Mouse (Mus musculus) hindbrain, embryonic 15.5 days (tissue): ENCODE measurements around the gene Olfr330. TPM values are rescaled to one million over a fixed set of nuclear protein-coding genes. Genes with fewer than 3 reads are reported as not detected.
"Not testable (repeated sequence)": the region's sequence is repeated elsewhere in the genome, so short reads cannot be mapped to it uniquely, and the experiment has no call there.

Experiments
- ATAC-seq: fragments of 200-750 bp; cut with Nextera tagmentation; 2 replicates; pipeline ENCODE4 v1.8.0; 2017; ENCODE audit warnings: low read depth, moderate number of reproducible peaks, moderate TSS enrichment; ENCODE audit not compliant: low FRiP score
- H3K27ac ChIP-seq: fragments of 300-500 bp; sonication (generic); replicated peaks from 2 replicates; pipeline ENCODE4 v1.5.1; 2015; ENCODE audit warnings: mild to moderate bottlenecking, inconsistent platforms
- H3K27me3 ChIP-seq: fragments of 300-500 bp; sonication (generic); 2 replicates; pipeline ENCODE4 v1.6.1; 2015; ENCODE audit warnings: control low read depth, inconsistent platforms
- H3K36me3 ChIP-seq: fragments of 300-500 bp; sonication (generic); 2 replicates; pipeline ENCODE4 v1.6.1; 2015; ENCODE audit warnings: control low read depth, inconsistent platforms
- H3K4me1 ChIP-seq: fragments of 300-500 bp; sonication (generic); replicated peaks from 2 replicates; pipeline ENCODE4 v1.6.1; 2015; ENCODE audit warnings: control low read depth, inconsistent platforms
- H3K4me2 ChIP-seq: fragments of 300-500 bp; sonication (generic); 2 replicates; pipeline ENCODE4 v1.6.1; 2015; ENCODE audit warnings: moderate library complexity, mild to moderate bottlenecking, inconsistent platforms
- H3K4me3 ChIP-seq: fragments of 300-500 bp; sonication (generic); 2 replicates; pipeline ENCODE4 v1.5.1; 2015; ENCODE audit warnings: mild to moderate bottlenecking, inconsistent platforms
- H3K9ac ChIP-seq: fragments of 300-500 bp; sonication (generic); 2 replicates; pipeline ENCODE4 v1.6.1; 2015; ENCODE audit warnings: inconsistent platforms
- H3K9me3 ChIP-seq: fragments of 300-500 bp; sonication (generic); 2 replicates; pipeline ENCODE4 v1.6.1; 2016; ENCODE audit warnings: control low read depth, inconsistent platforms
- WGBS: fragments of 180-500 bp; shearing (Covaris S2); methylation state at CpG from one replicate; pipeline ENCODE4 v1.1.7; 2015; 5-methylcytosine and 5-hydroxymethylcytosine counted together
- polyA plus RNA-seq: library from polyadenylated mRNA; unstranded; fragments of >200 nt; fragmentation: Nextera tagmentation; extraction: Ambion mirVana; gene quantifications from 2 replicates; pipeline ENCODE4 v1.2.1, GENCODE M21; 2015

The Olfr330 gene
- not detected in 2 replicates for polyA plus RNA-seq

DNA sequence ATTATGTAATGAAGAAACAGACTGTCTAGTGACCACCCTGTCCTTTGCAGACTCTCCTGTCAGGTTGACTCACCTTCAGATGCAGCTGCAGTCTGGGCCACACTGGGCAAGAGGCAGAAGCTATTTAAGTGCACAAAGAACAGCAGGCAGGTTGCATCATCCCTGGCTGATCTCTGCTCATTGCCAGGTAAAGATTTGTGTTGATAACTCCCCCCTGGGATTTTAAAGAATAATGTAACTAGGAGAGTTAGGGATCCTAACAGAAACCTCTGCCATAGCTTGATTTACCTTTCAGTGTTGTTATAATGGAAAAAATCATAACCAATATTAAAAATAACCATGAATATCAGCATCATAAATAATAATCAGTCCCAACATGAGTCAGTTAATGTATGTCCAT lies at the start of gene Olfr330:
Gene Olfr330, minus strand, starts transcription at position 101 of the 400 bp plus-strand sequence.
- not testable (repeated sequence) for H3K9ac ChIP-seq, H3K9me3 ChIP-seq, H3K4me2 ChIP-seq, H3K4me1 ChIP-seq, ATAC-seq, H3K27me3 ChIP-seq, H3K4me3 ChIP-seq, H3K27ac ChIP-seq, H3K36me3 ChIP-seq

DNA sequence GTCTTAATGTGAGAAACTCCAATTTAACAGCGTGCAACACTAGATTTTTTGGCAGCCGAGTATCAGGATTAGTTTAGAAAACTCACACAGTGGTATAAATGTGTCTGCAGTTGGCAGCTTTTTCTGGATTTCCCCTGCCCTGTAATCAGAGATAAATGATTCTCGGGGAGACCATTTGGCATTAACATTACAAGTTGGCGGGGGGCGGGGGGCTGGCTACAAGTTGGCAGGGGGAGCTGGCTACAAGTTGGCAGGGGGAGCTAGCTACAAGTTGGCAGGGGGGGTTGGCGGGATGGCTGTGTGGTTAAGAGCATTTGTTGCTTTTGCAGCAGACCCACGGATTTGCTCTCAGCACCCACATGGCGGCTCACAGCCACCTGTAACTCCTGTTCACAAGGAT lies 44.0 kb upstream of the Olfr330 start:
- Histone ChIP-seq H3K9ac (no peak overlapping the region), H3K4me3 (no peak overlapping the region), H3K27ac (no peak overlapping the region), H3K27me3 (no peaks in the 10 kb centered on the region), H3K4me1 (no peaks in the 10 kb centered on the region), H3K9me3 (no peaks in the 10 kb centered on the region), H3K4me2 (no peak overlapping the region), H3K36me3 (no peaks in the 10 kb centered on the region)
- 76% methylated on average over 8 of the region's 8 CpGs for WGBS
- ATAC-seq: no peak

DNA sequence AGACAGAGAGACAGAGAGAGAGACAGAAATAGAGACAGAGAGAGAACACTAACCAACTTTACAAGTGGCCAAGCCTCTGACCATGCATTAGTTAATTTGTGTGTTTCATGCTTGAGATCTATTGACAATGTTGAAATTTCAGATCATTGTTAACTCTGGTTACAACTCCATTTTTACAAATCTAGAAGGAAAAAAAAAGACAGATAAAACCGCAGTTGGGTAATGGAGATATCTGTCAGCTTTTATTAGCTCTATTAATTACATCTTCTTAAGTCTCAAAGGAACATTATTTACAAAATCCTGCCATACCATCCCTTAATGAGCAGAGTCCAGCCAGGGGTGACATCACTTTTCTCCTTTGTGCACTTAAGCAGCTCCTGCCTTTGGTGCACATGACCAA lies 42.8 kb upstream of the Olfr330 start, which contains the start of gene Olfr325:
Gene Olfr325, plus strand, starts transcription at position 301 of the 400 bp plus-strand sequence.
- WGBS: 89% methylated on average over 1 of the region's 1 CpGs
- H3K4me3 ChIP-seq: no peak within 1 kb of the TSS
- H3K9me3 ChIP-seq: no peaks in the 10 kb centered on the region
- no peaks in the 10 kb centered on the region for H3K4me1 ChIP-seq
- no peaks in the 10 kb centered on the region for H3K36me3 ChIP-seq
- H3K4me2 ChIP-seq: no peak within 1 kb of the TSS
- ATAC-seq: no peak
- H3K27ac ChIP-seq: no peak within 1 kb of the TSS
- no peaks in the 10 kb centered on the region for H3K27me3 ChIP-seq
- H3K9ac ChIP-seq: no peak within 1 kb of the TSS

DNA sequence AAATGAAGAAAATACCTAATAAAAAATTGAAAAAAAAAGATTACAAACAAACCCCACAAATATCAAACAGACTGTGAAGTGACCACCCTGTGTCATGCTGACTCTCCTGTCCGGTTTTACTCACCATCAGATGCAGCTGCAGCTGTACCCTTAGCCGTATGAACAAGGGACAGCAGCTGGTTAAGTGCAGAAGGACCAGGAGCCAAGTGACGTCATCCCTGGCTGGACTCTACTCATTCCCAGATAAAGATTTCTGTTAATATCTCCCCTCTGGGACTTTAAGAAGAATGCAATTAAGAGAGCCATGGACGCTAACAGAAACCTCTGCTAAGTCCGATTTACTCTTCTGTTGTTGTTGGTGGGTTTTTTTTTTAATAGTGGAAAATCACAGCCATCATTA lies 35.8 kb upstream of the Olfr330 start, which contains the start of gene Olfr224:
Gene Olfr224, minus strand, starts transcription at position 149 of the 400 bp plus-strand sequence.
- no peak for ATAC-seq
- Histone ChIP-seq H3K36me3 (no peaks in the 10 kb centered on the region), H3K9me3 (no peaks in the 10 kb centered on the region), H3K4me2 (no peak within 1 kb of the TSS), H3K4me1 (no peaks in the 10 kb centered on the region), H3K4me3 (no peak within 1 kb of the TSS), H3K9ac (no peak within 1 kb of the TSS), H3K27me3 (no peaks in the 10 kb centered on the region), H3K27ac (no peak within 1 kb of the TSS)
- 74% methylated on average over 5 of the region's 5 CpGs for WGBS

DNA sequence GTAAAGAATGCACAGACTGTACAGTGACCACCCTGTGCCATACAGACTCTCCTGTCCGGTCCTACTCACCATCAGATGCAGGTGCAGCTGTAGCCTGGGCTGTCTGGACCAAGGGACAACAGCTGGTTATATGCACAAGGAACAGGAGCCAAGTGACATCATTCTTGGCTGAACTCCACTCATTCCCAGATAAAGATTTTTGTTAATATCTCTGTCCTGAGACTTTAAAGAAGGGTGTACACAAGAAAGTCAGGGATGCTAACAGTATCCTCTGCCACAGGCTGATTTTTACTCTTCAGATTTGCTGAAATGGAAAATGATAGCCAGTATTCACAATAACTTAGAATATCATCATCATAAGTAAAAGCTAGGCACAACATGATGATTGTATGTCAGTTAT lies 20.9 kb upstream of the Olfr330 start, which contains the start of gene Olfr328:
Gene Olfr328, minus strand, starts transcription at position 101 of the 400 bp plus-strand sequence.
- no peak for ATAC-seq
- no peaks in the 10 kb centered on the region for H3K9me3 ChIP-seq
- no peak within 1 kb of the TSS for H3K27ac ChIP-seq
- H3K4me1 ChIP-seq: no peaks in the 10 kb centered on the region
- H3K27me3 ChIP-seq: no peaks in the 10 kb centered on the region
- H3K9ac ChIP-seq: no peak within 1 kb of the TSS
- no peak within 1 kb of the TSS for H3K4me2 ChIP-seq
- no peaks in the 10 kb centered on the region for H3K36me3 ChIP-seq
- H3K4me3 ChIP-seq: no peak within 1 kb of the TSS
- WGBS: 78% methylated on average over 1 of the region's 1 CpGs

DNA sequence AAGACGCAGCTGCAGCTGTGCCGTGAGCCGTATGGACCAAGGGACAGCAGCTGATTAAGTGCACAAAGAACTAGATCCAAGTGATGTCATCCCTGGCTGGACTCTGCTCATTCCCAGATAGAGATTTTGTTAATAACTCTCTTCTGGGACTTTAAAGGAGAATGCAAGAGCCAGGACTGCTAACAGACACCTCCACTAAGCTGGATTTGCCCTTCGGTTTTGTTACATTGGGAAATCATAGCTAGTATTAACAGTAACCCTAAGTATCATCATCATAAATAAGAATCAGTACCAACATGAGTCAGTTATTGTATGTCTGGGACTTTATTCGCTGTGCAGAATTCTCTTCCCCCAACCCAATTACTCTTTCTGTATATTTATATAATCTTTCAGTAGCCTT lies 11.7 kb upstream of the Olfr330 start, which contains the start of gene Olfr329-ps:
Gene Olfr329-ps, minus strand, starts transcription at position 101 of the 400 bp plus-strand sequence.
- H3K9ac ChIP-seq: no peak within 1 kb of the TSS
- no peaks in the 10 kb centered on the region for H3K4me1 ChIP-seq
- H3K36me3 ChIP-seq: no peaks in the 10 kb centered on the region
- no peak within 1 kb of the TSS for H3K4me3 ChIP-seq
- 81% methylated on average over 5 of the region's 5 CpGs for WGBS
- ATAC-seq: no peak
- no peaks in the 10 kb centered on the region for H3K27me3 ChIP-seq
- no peaks in the 10 kb centered on the region for H3K9me3 ChIP-seq
- H3K27ac ChIP-seq: no peak within 1 kb of the TSS
- H3K4me2 ChIP-seq: no peak within 1 kb of the TSS

DNA sequence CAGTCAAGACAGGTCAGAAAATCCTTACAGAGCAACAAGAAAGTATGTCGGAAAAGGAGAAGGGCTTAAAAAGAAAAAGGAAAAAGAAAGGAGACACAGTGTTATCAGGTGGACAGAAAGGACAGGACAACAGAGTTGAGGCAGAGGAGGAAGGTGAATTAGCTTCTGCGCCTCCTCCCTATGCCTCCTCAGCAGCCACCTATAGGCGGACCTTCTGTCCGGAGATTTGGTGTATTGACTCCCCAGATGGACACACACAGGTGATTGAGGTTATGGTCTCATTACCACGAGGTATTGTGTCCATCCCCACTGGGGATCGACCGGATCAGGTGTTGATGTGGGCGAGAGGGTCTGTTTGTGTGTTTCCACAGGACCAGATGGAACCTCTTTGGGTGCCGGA lies 14.9 kb downstream of the Olfr330 start:
- H3K9ac ChIP-seq, H3K4me1 ChIP-seq, H3K36me3 ChIP-seq, H3K4me2 ChIP-seq, H3K27ac ChIP-seq, ATAC-seq, H3K27me3 ChIP-seq, H3K9me3 ChIP-seq, H3K4me3 ChIP-seq: not testable (repeated sequence)
- WGBS: 93% methylated on average over 7 of the region's 9 CpGs

DNA sequence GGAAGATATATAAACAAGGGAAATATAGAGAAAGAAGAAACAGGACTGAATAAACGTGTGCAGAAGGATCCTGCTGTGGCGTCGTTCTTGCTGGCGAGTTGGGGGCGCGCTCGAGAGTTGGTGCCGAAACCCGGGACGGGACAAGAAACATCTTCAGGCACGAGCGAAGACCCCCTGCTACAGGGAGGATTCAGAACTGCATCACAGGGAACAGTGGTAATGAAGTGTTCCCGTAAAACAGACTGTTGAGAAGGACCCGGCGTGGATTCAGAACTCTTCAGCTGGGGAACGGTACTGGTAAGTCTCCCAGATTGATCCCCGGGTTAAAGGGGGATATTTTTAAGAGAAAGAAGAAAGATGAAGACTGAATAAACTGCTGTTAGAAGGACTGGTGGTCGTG lies 15.7 kb downstream of the Olfr330 start:
- WGBS: 94% methylated on average over 18 of the region's 18 CpGs

DNA sequence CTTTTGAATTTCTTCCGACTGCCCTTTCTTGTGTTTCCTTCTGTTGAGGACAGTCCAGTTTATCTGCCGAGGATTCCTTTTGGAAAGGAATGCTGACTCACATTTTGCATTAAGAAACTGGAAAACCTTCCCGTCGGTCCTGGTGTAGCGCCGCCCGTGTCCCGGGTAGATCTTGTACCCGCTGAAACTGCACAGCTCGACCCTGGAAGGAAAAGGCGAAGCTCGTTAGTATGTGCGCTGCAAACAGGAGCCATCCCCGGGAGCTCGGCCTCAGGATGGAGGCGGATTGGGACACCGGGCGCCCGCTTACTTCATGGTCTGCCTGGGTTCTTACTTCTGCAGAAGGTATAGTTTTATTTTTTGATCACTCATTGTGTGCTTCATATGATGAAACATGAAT lies 25.6 kb downstream of the Olfr330 start:
- H3K4me1 ChIP-seq, ATAC-seq, H3K9ac ChIP-seq, H3K9me3 ChIP-seq, H3K36me3 ChIP-seq, H3K27ac ChIP-seq, H3K4me2 ChIP-seq, H3K27me3 ChIP-seq, H3K4me3 ChIP-seq: not testable (repeated sequence)
- WGBS: 91% methylated on average over 19 of the region's 19 CpGs

More for the DNA sequence above, 15.7 kb downstream of the Olfr330 start:
- H3K9me3 ChIP-seq, H3K36me3 ChIP-seq, H3K4me2 ChIP-seq, H3K4me3 ChIP-seq, H3K27ac ChIP-seq, ATAC-seq, H3K9ac ChIP-seq, H3K27me3 ChIP-seq, H3K4me1 ChIP-seq: not testable (repeated sequence)

DNA sequence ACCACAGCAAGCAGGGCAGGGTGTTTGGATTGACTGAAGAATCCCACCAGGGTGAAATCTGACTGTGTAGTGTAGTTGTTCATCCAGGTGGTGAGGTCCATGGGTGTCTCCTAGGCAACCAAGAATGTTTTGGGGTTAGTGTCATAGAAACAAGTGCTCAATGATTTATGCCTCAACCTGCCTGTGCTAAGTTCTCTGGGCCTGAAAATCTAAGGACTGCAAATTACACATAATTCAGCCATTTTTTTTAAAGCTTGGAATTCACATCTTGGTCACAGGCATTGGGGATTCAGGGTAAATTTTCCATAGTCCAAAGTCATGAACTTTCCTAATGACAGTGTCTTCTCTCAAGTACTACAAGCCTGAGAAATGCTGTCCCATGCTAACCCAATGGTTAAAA lies 32.2 kb downstream of the Olfr330 start, which contains the start of gene Olfr331:
Gene Olfr331, minus strand, starts transcription at position 101 of the 400 bp plus-strand sequence.
- H3K4me2 ChIP-seq, H3K36me3 ChIP-seq, H3K27me3 ChIP-seq, ATAC-seq, H3K4me3 ChIP-seq, H3K4me1 ChIP-seq, H3K27ac ChIP-seq, H3K9ac ChIP-seq, H3K9me3 ChIP-seq: not testable (repeated sequence)

DNA sequence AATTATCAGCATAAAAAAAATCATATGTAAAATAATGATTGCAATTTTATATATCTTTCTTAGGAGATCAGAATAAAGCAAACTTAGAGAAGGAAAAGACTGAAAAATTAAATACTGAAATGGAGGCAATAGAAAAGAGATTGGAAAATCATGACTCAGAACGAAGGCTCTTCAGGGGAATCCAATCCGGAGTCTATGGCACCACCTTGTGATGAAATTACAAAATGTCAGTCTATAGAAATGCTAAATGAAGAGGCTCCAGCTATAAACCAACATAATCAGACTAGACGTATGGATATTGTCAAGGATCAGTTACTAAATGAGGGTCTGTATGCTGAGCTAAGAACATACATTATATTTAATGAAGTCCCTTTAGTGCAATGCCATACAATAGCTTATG lies 35.3 kb downstream of the Olfr330 start:
- no peak overlapping the region for H3K4me2 ChIP-seq
- H3K27ac ChIP-seq: no peak overlapping the region
- 45% methylated on average over 3 of the region's 3 CpGs for WGBS
- ATAC-seq: no peak
- H3K4me3 ChIP-seq: no peak overlapping the region
- H3K36me3 ChIP-seq: no peaks in the 10 kb centered on the region
- H3K9me3 ChIP-seq: no peaks in the 10 kb centered on the region
- H3K27me3 ChIP-seq: no peaks in the 10 kb centered on the region
- H3K9ac ChIP-seq: no peak overlapping the region
- no peaks in the 10 kb centered on the region for H3K4me1 ChIP-seq

DNA sequence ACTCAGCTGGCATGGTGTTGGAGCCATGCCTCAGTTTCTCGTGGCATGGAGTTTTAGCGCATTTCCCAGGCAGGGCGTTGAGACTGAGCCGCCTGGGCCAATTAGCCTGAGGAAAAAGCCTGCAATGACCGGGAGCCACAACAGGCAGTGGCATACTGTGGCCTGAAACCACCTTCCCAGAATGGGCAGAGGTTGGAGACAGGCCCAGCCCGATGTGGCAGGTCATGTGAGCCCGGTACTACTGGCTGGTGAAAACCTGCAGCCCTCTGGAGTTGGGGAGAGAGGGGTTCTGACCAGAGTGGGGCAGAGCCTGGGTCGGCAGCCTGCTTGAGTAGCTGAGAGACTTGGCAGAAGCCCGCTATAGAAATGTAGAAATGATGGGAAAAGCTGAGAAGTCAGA lies 35.9 kb downstream of the Olfr330 start:
- Histone ChIP-seq H3K9me3 (no peaks in the 10 kb centered on the region), H3K36me3 (no peaks in the 10 kb centered on the region), H3K27me3 (no peaks in the 10 kb centered on the region), H3K4me3 (no peak overlapping the region), H3K27ac (no peak overlapping the region), H3K4me2 (no peak overlapping the region), H3K4me1 (no peaks in the 10 kb centered on the region), H3K9ac (no peak overlapping the region)
- 90% methylated on average over 9 of the region's 9 CpGs for WGBS
- ATAC-seq: no peak

DNA sequence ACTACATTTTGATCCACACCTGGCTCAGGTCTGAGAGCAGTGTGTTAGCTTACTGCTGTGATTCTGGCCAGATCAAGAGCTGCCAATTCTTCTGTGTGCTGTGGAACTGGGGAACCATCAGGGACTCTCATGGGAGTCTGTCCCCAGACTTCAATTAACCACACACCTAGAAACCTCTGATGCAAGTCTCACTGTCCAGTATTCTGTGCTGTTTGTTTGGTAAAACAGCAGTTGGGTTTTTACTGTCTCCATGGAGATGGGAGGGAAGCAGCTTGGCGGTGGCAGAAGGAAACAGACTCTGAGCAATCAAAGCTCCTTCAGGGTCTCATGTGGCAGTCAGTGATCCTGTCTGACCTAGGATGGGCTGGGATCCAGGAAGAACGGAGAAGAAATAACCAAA lies 42.2 kb downstream of the Olfr330 start, which contains the start of gene Olfr332:
Gene Olfr332, minus strand, starts transcription at position 101 of the 400 bp plus-strand sequence.
- Histone ChIP-seq H3K36me3 (no peaks in the 10 kb centered on the region), H3K27ac (no peak within 1 kb of the TSS), H3K4me3 (no peak within 1 kb of the TSS), H3K4me1 (no peaks in the 10 kb centered on the region), H3K9ac (no peak within 1 kb of the TSS), H3K27me3 (no peaks in the 10 kb centered on the region), H3K4me2 (no peak within 1 kb of the TSS), H3K9me3 (no peaks in the 10 kb centered on the region)
- 76% methylated on average over 2 of the region's 2 CpGs for WGBS
- no peak for ATAC-seq
